Comparison of ENCODE assay signal across 9 mouse cellular contexts in genomic region chr11:116081081-116081480, GRCm38 (mm10). TPM values are rescaled to one million over a fixed set of nuclear protein-coding genes. Genes with fewer than 3 reads are reported as not detected.
DNase-seq lines count a peak whose midpoint lies in the region; ATAC-seq lines count a peak whose summit lies in the region.
"Had no signal": no experiment of that assay in that cellular context is flagged by ENCODE, and none has a peak within 500 bp of the region (broad histone marks: within the 10 kb centered on the region; RNA-seq: fewer than 3 reads in every experiment).

No protein-coding gene starts in this region.

- H3K9me3 ChIP-seq in hindbrain, embryonic 10.5 days, result no peaks in the 10 kb centered on the region
- H3K9me3 ChIP-seq in hindbrain, embryonic 12.5 days (replicated peaks), result no peaks in the 10 kb centered on the region; the same call in 1 of the 2 replicates
- H3K9me3 ChIP-seq in forebrain, embryonic 13.5 days (replicated peaks), result no peaks in the 10 kb centered on the region
- H3K9me3 ChIP-seq: hindbrain, embryonic 15.5 days had no signal

- no peaks in the 10 kb centered on the region; the same call in 1 of the 2 replicates for H3K27me3 ChIP-seq in hindbrain, embryonic 10.5 days (ENCODE audit: insufficient read depth, poor library complexity, severe bottlenecking)
- no peaks in the 10 kb centered on the region for H3K27me3 ChIP-seq in hindbrain, embryonic 12.5 days
- no peaks in the 10 kb centered on the region for H3K27me3 ChIP-seq in forebrain, embryonic 13.5 days
- H3K27me3 ChIP-seq: hindbrain, embryonic 15.5 days had no signal

- H3K4me3 ChIP-seq in hindbrain, embryonic 10.5 days, result no peak overlapping the region
- H3K4me3 ChIP-seq in hindbrain, embryonic 12.5 days, result no peak overlapping the region
- no peak overlapping the region for H3K4me3 ChIP-seq in forebrain, embryonic 13.5 days
- H3K4me3 ChIP-seq: hindbrain, embryonic 15.5 days had no signal

- WGBS in hindbrain, embryonic 10.5 days, result 81% methylated on average over 6 of the region's 6 CpGs
- 76% methylated on average over 6 of the region's 6 CpGs for WGBS in hindbrain, embryonic 12.5 days
- WGBS in forebrain, embryonic 13.5 days, result 74% methylated on average over 6 of the region's 6 CpGs

- no peak for DNase-seq in hindbrain, embryonic 10.5 days (ENCODE audit: low spot score)
- peak; percentile 60 for DNase-seq in 416B (ENCODE audit: low read depth)
- peak; percentile 58 for DNase-seq in MN1 (ENCODE audit: low spot score)
- DNase-seq in induced T-regulatory cell, adult 2 months (ENCODE audit: low read depth), result peak; percentile 86
- DNase-seq in spleen, adult 12 weeks (ENCODE audit: low spot score), result peak; percentile 71

- H3K27ac ChIP-seq in hindbrain, embryonic 10.5 days, result peak overlapping the region; percentile 62; the same call in 1 of the 2 replicates
- no peak overlapping the region for H3K27ac ChIP-seq in hindbrain, embryonic 12.5 days
- H3K27ac ChIP-seq in forebrain, embryonic 13.5 days, result no peak overlapping the region
- H3K27ac ChIP-seq: hindbrain, embryonic 15.5 days had no signal

- no peak overlapping the region for H3K9ac ChIP-seq in hindbrain, embryonic 12.5 days
- H3K9ac ChIP-seq in forebrain, embryonic 13.5 days, result no peak overlapping the region
- H3K9ac ChIP-seq: hindbrain, embryonic 15.5 days had no signal

- peaks cover 63% of the 10 kb centered on the region for H3K36me3 ChIP-seq in hindbrain, embryonic 10.5 days
- peaks cover 52% of the 10 kb centered on the region for H3K36me3 ChIP-seq in hindbrain, embryonic 12.5 days
- H3K36me3 ChIP-seq in forebrain, embryonic 13.5 days (ENCODE audit: poor library complexity, severe bottlenecking), result peaks cover 57% of the 10 kb centered on the region

- ATAC-seq in hindbrain, embryonic 12.5 days (ENCODE audit: low FRiP score), result no peak
- no peak for ATAC-seq in granulocyte monocyte progenitor cell, adult 5-6 weeks (replicated peaks; ENCODE audit: poor library complexity, severe bottlenecking)
- ATAC-seq in forebrain, embryonic 13.5 days, result no peak

- peaks cover 74% of the 10 kb centered on the region for H3K4me1 ChIP-seq in hindbrain, embryonic 10.5 days (replicated peaks)
- peaks cover 27% of the 10 kb centered on the region for H3K4me1 ChIP-seq in hindbrain, embryonic 12.5 days
- peaks cover 23% of the 10 kb centered on the region for H3K4me1 ChIP-seq in forebrain, embryonic 13.5 days

- no peak overlapping the region for H3K4me2 ChIP-seq in hindbrain, embryonic 12.5 days (replicated peaks)
- no peak overlapping the region for H3K4me2 ChIP-seq in forebrain, embryonic 13.5 days
- H3K4me2 ChIP-seq: hindbrain, embryonic 15.5 days had no signal

RNA-seq across cellular contexts. Expression of gene Unc13d, which starts 3.3 kb away (rescaled TPM):
- polyA plus RNA-seq in hindbrain, embryonic 10.5 days (2016; fragmentation: Nextera tagmentation; extraction: Ambion mirVana), result 3.1 and 4.5 TPM in 2 replicates
- 1.6 and 1.7 TPM in 2 replicates for polyA plus RNA-seq in hindbrain, embryonic 12.5 days (2016; fragmentation: Nextera tagmentation; extraction: Ambion mirVana)
- 19.1 and 26.7 TPM in 2 replicates for total RNA-seq in granulocyte monocyte progenitor cell, adult 5-6 weeks (2014; fragmentation: Nextera tagmentation)
- total RNA-seq in granulocyte monocyte progenitor cell, adult 5-6 weeks (2017), result 18.2 and 21.1 TPM in 2 replicates
- polyA plus RNA-seq in forebrain, embryonic 13.5 days (2015; fragmentation: Nextera tagmentation; extraction: Ambion mirVana), result 0.84 and 0.98 TPM in 2 replicates

RNA-seq across cellular contexts. Expression of gene Wbp2, which starts 5.7 kb away (rescaled TPM):
- polyA plus RNA-seq in hindbrain, embryonic 10.5 days (2016; fragmentation: Nextera tagmentation; extraction: Ambion mirVana), result 98.1 and 128 TPM in 2 replicates
- polyA plus RNA-seq in hindbrain, embryonic 12.5 days (2016; fragmentation: Nextera tagmentation; extraction: Ambion mirVana), result 90.7 and 97.7 TPM in 2 replicates
- 83.3 and 96.6 TPM in 2 replicates for total RNA-seq in granulocyte monocyte progenitor cell, adult 5-6 weeks (2014; fragmentation: Nextera tagmentation)
- 13.6 and 17.3 TPM in 2 replicates for total RNA-seq in granulocyte monocyte progenitor cell, adult 5-6 weeks (2017)
- 114 and 115 TPM in 2 replicates for polyA plus RNA-seq in forebrain, embryonic 13.5 days (2015; fragmentation: Nextera tagmentation; extraction: Ambion mirVana)

RNA-seq across cellular contexts. Expression of gene Trim47, which starts 45.9 kb away (rescaled TPM):
- 3.1 and 4.3 TPM in 2 replicates for polyA plus RNA-seq in hindbrain, embryonic 10.5 days (2016; fragmentation: Nextera tagmentation; extraction: Ambion mirVana)
- polyA plus RNA-seq in hindbrain, embryonic 12.5 days (2016; fragmentation: Nextera tagmentation; extraction: Ambion mirVana), result 4.4 and 5.3 TPM in 2 replicates
- total RNA-seq in granulocyte monocyte progenitor cell, adult 5-6 weeks (2014; fragmentation: Nextera tagmentation), result 1.9 TPM in 1 of 2 replicates, not detected in the other
- 3.1 TPM in 1 of 2 replicates, not detected in the other for total RNA-seq in granulocyte monocyte progenitor cell, adult 5-6 weeks (2017)
- 2.7 and 2.8 TPM in 2 replicates for polyA plus RNA-seq in forebrain, embryonic 13.5 days (2015; fragmentation: Nextera tagmentation; extraction: Ambion mirVana)

RNA-seq across cellular contexts. Expression of gene Trim65, which starts 49.8 kb away (rescaled TPM):
- 1.8 and 2.0 TPM in 2 replicates for polyA plus RNA-seq in hindbrain, embryonic 10.5 days (2016; fragmentation: Nextera tagmentation; extraction: Ambion mirVana)
- 2.2 and 2.3 TPM in 2 replicates for polyA plus RNA-seq in hindbrain, embryonic 12.5 days (2016; fragmentation: Nextera tagmentation; extraction: Ambion mirVana)
- 11.6 and 18.1 TPM in 2 replicates for total RNA-seq in granulocyte monocyte progenitor cell, adult 5-6 weeks (2014; fragmentation: Nextera tagmentation)
- total RNA-seq in granulocyte monocyte progenitor cell, adult 5-6 weeks (2017), result 3.7 and 7.0 TPM in 2 replicates
- polyA plus RNA-seq in forebrain, embryonic 13.5 days (2015; fragmentation: Nextera tagmentation; extraction: Ambion mirVana), result 1.2 and 1.6 TPM in 2 replicates

RNA-seq across cellular contexts. Expression of gene Unk, which starts 51.0 kb away (rescaled TPM):
- 47.7 and 51.3 TPM in 2 replicates for polyA plus RNA-seq in hindbrain, embryonic 10.5 days (2016; fragmentation: Nextera tagmentation; extraction: Ambion mirVana)
- polyA plus RNA-seq in hindbrain, embryonic 12.5 days (2016; fragmentation: Nextera tagmentation; extraction: Ambion mirVana), result 48.8 and 49.1 TPM in 2 replicates
- total RNA-seq in granulocyte monocyte progenitor cell, adult 5-6 weeks (2014; fragmentation: Nextera tagmentation), result 25.4 and 40.0 TPM in 2 replicates
- 15.2 and 19.9 TPM in 2 replicates for total RNA-seq in granulocyte monocyte progenitor cell, adult 5-6 weeks (2017)
- 38.0 and 42.3 TPM in 2 replicates for polyA plus RNA-seq in forebrain, embryonic 13.5 days (2015; fragmentation: Nextera tagmentation; extraction: Ambion mirVana)
